Comparison of ENCODE assay signal across 10 mouse cellular contexts in the genomic region with DNA sequence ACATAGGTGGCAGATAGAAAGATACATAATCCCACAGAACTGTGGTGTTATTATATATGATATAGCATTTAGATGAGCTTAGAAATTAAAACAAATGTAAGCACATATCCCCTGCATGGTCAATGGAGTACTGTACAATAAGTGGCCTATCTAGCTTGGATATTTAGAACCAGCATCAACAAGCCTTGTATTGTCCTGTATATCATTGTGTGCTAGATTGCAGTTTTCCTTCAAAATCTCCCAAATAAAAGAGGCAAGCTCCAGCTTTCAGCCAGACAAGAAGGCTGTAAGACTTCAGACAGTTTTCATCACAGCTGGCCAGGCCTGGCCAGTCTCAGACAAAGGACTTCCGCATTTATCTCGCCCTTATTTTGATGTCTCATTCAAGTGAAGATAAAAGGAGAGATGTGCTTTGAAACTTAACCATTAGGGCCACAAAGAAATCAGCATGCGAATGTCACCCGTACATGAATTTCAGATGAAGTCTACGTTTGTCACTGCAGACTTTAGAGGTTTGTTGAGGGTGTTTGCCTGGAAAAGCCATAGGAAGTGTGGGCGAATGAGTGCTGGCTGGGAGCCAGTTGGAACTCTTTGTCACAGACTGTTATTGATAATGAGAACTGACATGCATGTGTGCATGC.
DNase-seq lines count a peak whose midpoint lies in the region; ATAC-seq and TF ChIP-seq lines count a peak whose summit lies in the region.
"Had no signal": no experiment of that assay in that cellular context is flagged by ENCODE, and none has a peak within 500 bp of the region (broad histone marks: within the 10 kb centered on the region; RNA-seq: fewer than 3 reads in every experiment).

No protein-coding gene starts in this region.

- H3K9me3 ChIP-seq in forebrain, embryonic 15.5 days = no peaks in the 10 kb centered on the region
- no peaks in the 10 kb centered on the region for H3K9me3 ChIP-seq in hindbrain, embryonic 11.5 days (ENCODE audit: control insufficient read depth, low read length)
- H3K9me3 ChIP-seq in midbrain, postnatal 0 days (ENCODE audit: low read length) = no peaks in the 10 kb centered on the region
- H3K9me3 ChIP-seq: embryonic facial prominence, embryonic 15.5 days had no signal

- no peak overlapping the region for H3K4me2 ChIP-seq in forebrain, embryonic 15.5 days (replicated peaks)
- H3K4me2 ChIP-seq in hindbrain, embryonic 11.5 days (replicated peaks; ENCODE audit: low read depth, low read length) = no peak overlapping the region
- no peak overlapping the region for H3K4me2 ChIP-seq in midbrain, postnatal 0 days (ENCODE audit: low read depth, low read length, poor library complexity, severe bottlenecking)
- H3K4me2 ChIP-seq: embryonic facial prominence, embryonic 15.5 days had no signal

- WGBS in forebrain, embryonic 15.5 days = 8% methylated on average over 6 of the region's 6 CpGs
- 35% methylated on average over 6 of the region's 6 CpGs for WGBS in hindbrain, embryonic 11.5 days
- WGBS in midbrain, postnatal 0 days = 15% methylated on average over 6 of the region's 6 CpGs

- TF ChIP-seq CTCF in midbrain, postnatal 0 days (IDR thresholded peaks at IDR 0.05) = no peak

- H3K36me3 ChIP-seq in forebrain, embryonic 15.5 days = no peaks in the 10 kb centered on the region
- no peaks in the 10 kb centered on the region for H3K36me3 ChIP-seq in hindbrain, embryonic 11.5 days (ENCODE audit: control insufficient read depth, insufficient read depth, low read length)
- H3K36me3 ChIP-seq in midbrain, postnatal 0 days (ENCODE audit: insufficient read depth, low read length) = no peaks in the 10 kb centered on the region
- H3K36me3 ChIP-seq: embryonic facial prominence, embryonic 15.5 days had no signal

- H3K4me3 ChIP-seq in forebrain, embryonic 15.5 days = no peak overlapping the region
- no peak overlapping the region for H3K4me3 ChIP-seq in hindbrain, embryonic 11.5 days (ENCODE audit: low read depth, low read length)
- no peak overlapping the region for H3K4me3 ChIP-seq in midbrain, postnatal 0 days (ENCODE audit: low read depth, low read length)
- H3K4me3 ChIP-seq: embryonic facial prominence, embryonic 15.5 days had no signal

- peak; percentile 64 for ATAC-seq in forebrain, embryonic 15.5 days (replicated peaks)
- ATAC-seq in hindbrain, embryonic 11.5 days (ENCODE audit: low FRiP score) = peak; percentile 92
- no peak for ATAC-seq in midbrain, postnatal 0 days (ENCODE audit: low FRiP score)
- no peak for ATAC-seq in frontal cortex, adult (ENCODE audit: low TSS enrichment)
- ATAC-seq: Patski had no signal

- peak; percentile 22 to 35 for DNase-seq in right cerebral cortex, postnatal 10 days (ENCODE audit: low spot score in 2 of 2)
- no peak for DNase-seq in right cerebral cortex, postnatal 25 days
- DNase-seq in hindbrain, embryonic 11.5 days (ENCODE audit: low spot score) = peak; percentile 39
- peak; percentile 44 for DNase-seq in midbrain, postnatal 0 days (ENCODE audit: low spot score)
- DNase-seq in frontal cortex, postnatal 14 days (ENCODE audit: low spot score in 2 of 2) = no peak
- no peak for DNase-seq in spleen, postnatal 36 days (ENCODE audit: low spot score in 2 of 2)

- peaks cover 6% of the 10 kb centered on the region for H3K4me1 ChIP-seq in forebrain, embryonic 15.5 days
- H3K4me1 ChIP-seq in hindbrain, embryonic 11.5 days (replicated peaks; ENCODE audit: control insufficient read depth, insufficient read depth, low read length) = no peaks in the 10 kb centered on the region
- no peaks in the 10 kb centered on the region for H3K4me1 ChIP-seq in midbrain, postnatal 0 days (ENCODE audit: insufficient read depth, low read length)
- H3K4me1 ChIP-seq: embryonic facial prominence, embryonic 15.5 days had no signal

- H3K27me3 ChIP-seq in forebrain, embryonic 15.5 days = no peaks in the 10 kb centered on the region
- H3K27me3 ChIP-seq in hindbrain, embryonic 11.5 days (ENCODE audit: control insufficient read depth, insufficient read depth, low read length) = no peaks in the 10 kb centered on the region
- no peaks in the 10 kb centered on the region for H3K27me3 ChIP-seq in midbrain, postnatal 0 days (ENCODE audit: insufficient read depth, low read length)
- H3K27me3 ChIP-seq: embryonic facial prominence, embryonic 15.5 days; Patski had no signal

- H3K9ac ChIP-seq in forebrain, embryonic 15.5 days (replicated peaks) = no peak overlapping the region
- H3K9ac ChIP-seq in hindbrain, embryonic 11.5 days (ENCODE audit: low read depth, low read length) = no peak overlapping the region
- no peak overlapping the region for H3K9ac ChIP-seq in midbrain, postnatal 0 days (replicated peaks; ENCODE audit: low read length, poor library complexity, severe bottlenecking)
- H3K9ac ChIP-seq: embryonic facial prominence, embryonic 15.5 days had no signal

- peak overlapping the region; percentile 2; the same call in 1 of the 2 replicates for H3K27ac ChIP-seq in forebrain, embryonic 15.5 days (replicated peaks)
- H3K27ac ChIP-seq in hindbrain, embryonic 11.5 days (ENCODE audit: low read depth, low read length) = peak overlapping the region; percentile 62; the same call in 1 of the 2 replicates
- no peak overlapping the region for H3K27ac ChIP-seq in midbrain, postnatal 0 days (ENCODE audit: low read depth, low read length)
- H3K27ac ChIP-seq: embryonic facial prominence, embryonic 15.5 days had no signal

Comparison
In these comparisons a context has a peak if more than half of its experiments do, and no peak if none do; other contexts are left out.
1. DNase-seq: peak in right cerebral cortex, postnatal 10 days (2 of 2), hindbrain, embryonic 11.5 days (single experiment) and midbrain, postnatal 0 days (single experiment); none in right cerebral cortex, postnatal 25 days (single experiment), frontal cortex, postnatal 14 days (0 of 2) and spleen, postnatal 36 days (0 of 2).
2. ATAC-seq: peak in forebrain, embryonic 15.5 days (single experiment) and hindbrain, embryonic 11.5 days (single experiment); none in midbrain, postnatal 0 days (single experiment) and frontal cortex, adult (single experiment).